In the genomic region with DNA sequence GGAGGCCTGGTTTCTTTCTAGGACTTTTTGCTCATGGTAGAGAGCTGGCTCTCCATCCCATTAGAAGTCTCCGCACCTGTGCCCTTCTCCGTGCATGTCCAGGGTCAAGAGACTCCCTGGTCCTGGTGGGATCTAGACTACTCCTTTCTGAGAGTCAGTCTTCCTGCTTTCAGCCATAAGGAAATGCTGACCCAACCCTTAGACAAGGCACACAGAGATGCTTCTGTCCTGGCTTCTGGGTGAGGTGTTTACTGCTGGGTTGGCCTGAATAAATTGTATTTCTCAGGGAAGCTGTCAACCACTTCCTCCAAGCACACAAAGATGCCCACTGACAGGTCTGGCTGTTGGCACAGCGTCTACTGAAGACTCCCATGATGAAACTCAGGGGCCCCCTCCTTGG, we compare ENCODE assay signal across 8 mouse cellular contexts. TPM values are rescaled to one million over a fixed set of nuclear protein-coding genes. Genes with fewer than 3 reads are reported as not detected.
DNase-seq lines count a peak whose midpoint lies in the region.

A gene (plus strand): TSS at position 301 of the 400 bp plus-strand sequence.

- intact Hi-C loops in gastrocnemius, postnatal 36 days (cut with DNase I), result no loop called here

- DNase-seq in layer of hippocampus, adult 8-10 months (ENCODE audit: low spot score in 2 of 2), result no peak
- no peak for DNase-seq in layer of hippocampus, adult 9-11 months
- no peak for DNase-seq in adrenal gland, postnatal 25 days
- no peak for DNase-seq in gastrocnemius, postnatal 36 days
- no peak for DNase-seq in left cerebral cortex, adult 8-10 months (ENCODE audit: low spot score in 2 of 2)
- no peak for DNase-seq in right cerebral cortex, adult 18-20 months
- DNase-seq in ovary, postnatal 14 days (ENCODE audit: low spot score), result no peak
- DNase-seq in Muller cell, postnatal 12 days (ENCODE audit: inconsistent ontology term), result no peak

RNA-seq across cellular contexts. Expression of the gene that starts here (rescaled TPM):
- 100 to 1,000 TPM; 110 to 144 (median 116) TPM for total RNA-seq in layer of hippocampus, adult 8-10 months (2022)
- 48.4 and 56.0 TPM in 2 replicates for total RNA-seq in adrenal gland, postnatal 25 days (2021)
- 10 to 100 TPM; 34.9 to 46.5 TPM for total RNA-seq in gastrocnemius, postnatal 36 days (2021)
- total RNA-seq in left cerebral cortex, adult 8-10 months (2022), result 100 to 1,000 TPM; 110 to 142 (median 119) TPM
